Mouse (Mus musculus) heart, adult 10 weeks (tissue): ENCODE results near the gene Sphkap. TPM values are rescaled to one million over a fixed set of nuclear protein-coding genes. Genes with fewer than 3 reads are reported as not detected.

Experiments used
- polyA plus RNA-seq: library from polyadenylated mRNA; stranded (reverse); fragments of 350-450 nt; fragmentation: Illumina TruSeq; extraction: RNeasy Lipid Tissue Mini Kit (QIAGEN cat#74804); gene quantifications from one replicate; pipeline ENCODE4 v1.2.3, GENCODE M21; 2014; ENCODE audit warnings: low read depth, low replicate concordance

Gene Sphkap
- polyA plus RNA-seq: 3.7 TPM

GRCm38 (mm10) chr1:83408021-83408464 lies at the start of gene Sphkap:
TSS of gene Sphkap (minus strand) at chr1:83408200.

Other genes starting within 250 kb of the Sphkap start
- not detected for gene Daw1, start 248.4 kb downstream of the Sphkap start, polyA plus RNA-seq